Mouse (Mus musculus) adrenal gland, adult (tissue): ENCODE measurements around the gene Lhfp.

Experiments used
- DNase-seq, 2 experiments: peaks; one replicate each; pipeline ENCODE4 v3.0.0; 2022 to 2023; ENCODE audit warnings: low spot score in 1 of 2; ENCODE audit not compliant: inconsistent age in 2 of 2

Lhfp gene

GRCm38 (mm10) chr3:53304123-53304900, 263.0 kb downstream of the Lhfp start:
- no peak for DNase-seq

DNA sequence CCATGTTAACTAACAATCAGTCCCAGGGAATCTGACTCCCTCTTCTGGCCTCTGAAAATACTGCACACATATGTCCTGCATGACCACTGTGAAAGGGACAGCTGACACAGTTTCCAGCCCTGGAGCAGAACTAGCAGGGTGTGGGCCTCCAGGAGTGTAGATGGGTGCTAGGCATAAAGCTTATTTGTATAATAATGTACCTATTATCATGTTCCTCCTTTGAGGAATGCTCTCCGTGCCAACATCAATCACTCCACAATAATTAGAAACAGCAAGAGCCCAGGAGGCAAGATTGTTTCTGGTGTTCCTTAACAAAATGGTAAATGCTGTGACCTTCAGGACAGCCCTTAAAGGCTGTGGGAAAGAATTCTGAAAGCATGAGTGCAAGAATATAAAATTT, 264.5 kb downstream of the Lhfp start:
- no peak for DNase-seq

- no peak for DNase-seq
Measured at GRCm38 (mm10) chr3:53308649-53309048, 267.3 kb downstream of the Lhfp start.

- no peak for DNase-seq
Measured at GRCm38 (mm10) chr3:53310093-53310492, 268.8 kb downstream of the Lhfp start.

DNA sequence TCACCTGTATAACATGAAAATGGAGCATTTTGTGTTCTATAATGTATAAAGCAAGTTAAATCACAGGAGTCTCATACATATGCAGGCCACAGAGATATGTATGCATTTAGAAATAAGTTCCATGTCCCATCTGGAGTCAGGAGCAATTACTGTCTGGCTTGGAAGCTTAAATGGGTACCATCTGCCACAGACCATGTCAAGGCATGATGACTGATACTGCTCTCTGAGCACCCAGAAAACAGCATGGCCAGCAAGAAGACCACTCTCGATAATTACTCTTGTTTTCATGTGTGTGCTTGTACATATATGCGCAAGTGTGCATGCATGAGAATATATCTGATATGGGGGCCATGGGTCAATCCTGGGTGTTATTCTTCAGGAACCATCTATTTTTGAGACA, 269.3 kb downstream of the Lhfp start:
- DNase-seq: no peak
